Mouse (Mus musculus): Measurements from ENCODE around the gene St6galnac3. TPM values are rescaled to one million over a fixed set of nuclear protein-coding genes. Genes with fewer than 3 reads are reported as not detected.

Gene St6galnac3
- polyA plus RNA-seq, 1 experiment from 2014 or later: 5.5 TPM

DNA sequence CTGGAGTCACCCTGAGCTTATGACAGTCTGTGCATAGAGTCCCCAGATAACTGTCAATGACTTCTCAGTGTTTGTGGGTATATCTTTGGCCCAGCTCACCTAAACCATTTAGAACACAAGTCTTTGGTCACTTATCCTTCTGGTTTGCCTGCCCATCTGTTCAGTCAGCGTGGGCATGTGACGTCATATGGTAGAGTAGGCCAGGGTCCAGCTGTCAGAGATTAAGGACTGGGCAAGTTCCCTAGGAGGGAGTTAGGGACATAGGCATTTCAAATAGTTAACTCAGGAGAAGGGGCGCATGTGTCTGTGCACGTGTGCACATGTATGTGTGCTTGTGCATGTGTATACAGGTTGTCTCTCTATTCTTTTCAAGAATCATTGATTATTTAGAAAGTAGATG, 554.8 kb downstream of the St6galnac3 start:
- DNase-seq (ENCODE audit: low spot score): no peak

- DNase-seq (ENCODE audit: low spot score): no peak
Observed at GRCm38 (mm10) chr3:153169744-153170143, 555.2 kb downstream of the St6galnac3 start.

- no peak for DNase-seq (ENCODE audit: low spot score)
Observed at GRCm38 (mm10) chr3:153161676-153162075, 563.3 kb downstream of the St6galnac3 start.

DNA sequence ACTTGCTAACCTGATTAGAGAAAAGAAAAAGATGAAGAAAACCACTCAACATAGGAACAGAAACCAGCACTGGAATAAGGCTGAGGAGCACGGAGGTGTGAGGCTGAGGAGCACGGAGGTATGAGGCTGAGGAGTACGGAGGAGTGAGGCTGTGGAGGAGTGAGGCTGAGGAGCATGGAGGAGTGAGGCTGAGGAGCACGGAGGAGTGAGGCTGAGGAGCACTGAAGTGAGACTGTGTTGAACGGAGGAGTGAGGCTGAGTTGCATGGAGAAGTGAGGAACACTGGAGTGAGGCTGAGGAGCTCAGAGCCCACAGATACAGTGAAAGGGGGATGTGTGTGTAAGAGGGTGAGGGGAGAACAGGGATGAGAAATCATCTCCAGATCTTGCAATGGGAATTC, 564.3 kb downstream of the St6galnac3 start:
- DNase-seq (ENCODE audit: low spot score): no peak

- DNase-seq (ENCODE audit: low spot score): no peak
Observed at GRCm38 (mm10) chr3:153148887-153149286, 576.1 kb downstream of the St6galnac3 start.

Small RNA genes lying within 50 kb of the gene (microRNA-seq; reads per million reads assigned to microRNA genes)
- not detected for gene Gm27405 (ENCODE audit: borderline number of aligned reads)

Other genes with a start within 250 kb of the St6galnac3 start
- gene Asb17, start 119.0 kb upstream of the St6galnac3 start, polyA plus RNA-seq (2015; fragmentation: Nextera tagmentation; extraction: Ambion mirVana): not detected in 2 replicates
- 0.13 and 0.30 TPM in 2 replicates for gene Msh4, start 181.0 kb upstream of the St6galnac3 start, polyA plus RNA-seq (2015; fragmentation: Nextera tagmentation; extraction: Ambion mirVana)
- gene Rabggtb, start 187.8 kb upstream of the St6galnac3 start, polyA plus RNA-seq (2015; fragmentation: Nextera tagmentation; extraction: Ambion mirVana): 43.3 and 45.5 TPM in 2 replicates
- gene Acadm, start 219.5 kb upstream of the St6galnac3 start, polyA plus RNA-seq (2015; fragmentation: Nextera tagmentation; extraction: Ambion mirVana): 69.3 and 70.5 TPM in 2 replicates
- gene Slc44a5, start 248.3 kb upstream of the St6galnac3 start, polyA plus RNA-seq (2015; fragmentation: Nextera tagmentation; extraction: Ambion mirVana): 0.03 and 0.05 TPM in 2 replicates

Measured in thymus, postnatal 0 days (tissue).